Mouse (Mus musculus) mammary gland, adult 2 months (tissue): ENCODE measurements around the gene Gm26741. TPM values are rescaled to one million over a fixed set of nuclear protein-coding genes. Genes with fewer than 3 reads are reported as not detected.

Experiments used
- polyA plus RNA-seq: library from polyadenylated mRNA; depleted of rRNA; stranded (reverse); fragments of >200 nt; gene quantifications from 2 replicates; pipeline ENCODE4 v1.2.3, GENCODE M21; 2012; ENCODE audit warnings: low replicate concordance; rRNA removed

Gene Gm26741
- polyA plus RNA-seq, result not detected in 2 replicates

DNA sequence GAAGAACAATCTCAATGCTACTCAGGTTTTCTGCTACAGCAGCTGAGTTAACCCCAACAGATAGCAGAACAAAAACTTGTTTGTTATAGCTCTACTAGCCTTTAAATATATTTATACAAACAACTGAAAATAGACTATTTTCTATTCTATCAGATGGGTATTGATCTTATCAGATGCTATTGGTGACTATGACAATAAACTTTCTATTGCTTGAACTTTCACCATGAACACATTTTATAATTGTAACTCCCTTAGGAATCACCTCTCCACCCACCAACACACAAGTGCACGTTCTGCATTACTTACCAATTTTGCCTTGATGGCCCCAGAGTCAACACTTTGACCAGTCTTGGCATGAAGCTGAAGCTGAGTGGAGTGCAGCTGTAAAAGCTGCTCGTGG, at the start of gene Gm26741:
Gm26741 (plus strand) TSS at position 301 of the 400 bp plus-strand sequence.

GRCm38 (mm10) chr10:52381845-52382591, 23.5 kb downstream of the Gm26741 start, which contains the start of gene Gopc:
Gopc (minus strand) TSS chr10:52382124.

GRCm38 (mm10) chr10:52388922-52389430, 30.4 kb downstream of the Gm26741 start, which contains the start of gene Nepn:
Nepn (plus strand) TSS chr10:52388972.

Other genes starting within 250 kb of the Gm26741 start
- not detected in 2 replicates for gene Ros1, start 163.5 kb upstream of the Gm26741 start, polyA plus RNA-seq
- 2.6 and 3.3 TPM in 2 replicates for gene Dcbld1, start 125.1 kb upstream of the Gm26741 start, polyA plus RNA-seq
- gene Gopc, start 23.4 kb downstream of the Gm26741 start, polyA plus RNA-seq, result 3.1 and 4.1 TPM in 2 replicates
- 0.36 and 0.72 TPM in 2 replicates for gene Nepn, start 30.2 kb downstream of the Gm26741 start, polyA plus RNA-seq
- gene Nus1, start 58.8 kb downstream of the Gm26741 start, polyA plus RNA-seq, result 9.5 and 19.4 TPM in 2 replicates